Mouse (Mus musculus): Measurements from ENCODE around the gene Calca. TPM values are rescaled to one million over a fixed set of nuclear protein-coding genes. Genes with fewer than 3 reads are reported as not detected.

Calca gene
- polyA plus RNA-seq (2012; rRNA removed): 16.8 and 24.5 TPM in 2 replicates

DNA sequence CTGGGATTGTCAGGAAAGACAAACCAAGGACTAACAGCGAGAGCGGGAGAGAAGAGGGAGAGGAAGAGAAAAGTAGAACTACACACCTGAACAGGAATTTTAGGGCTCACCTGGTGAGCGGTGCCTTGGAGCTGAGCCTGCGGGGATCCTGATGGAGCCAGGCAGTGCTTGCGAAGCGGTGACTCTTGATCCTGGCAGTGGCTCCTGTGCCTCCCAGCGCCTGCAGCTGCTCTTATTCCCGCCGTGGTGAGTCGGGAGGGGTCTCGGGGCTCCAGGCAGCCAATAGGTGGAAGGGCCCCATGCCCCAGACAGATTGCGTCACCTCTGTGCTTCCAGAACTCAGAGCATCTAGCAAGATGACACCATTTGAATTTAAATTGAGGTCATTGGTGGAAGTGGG is at the start of gene Calca:
Gene Calca, minus strand, starts transcription at position 256 of the 400 bp plus-strand sequence.

Other genes starting within 250 kb of the Calca start
- gene Pde3b, start 221.1 kb downstream of the Calca start, polyA plus RNA-seq (2012; rRNA removed): 10.7 and 11.7 TPM in 2 replicates
- gene Cyp2r1, start 73.4 kb downstream of the Calca start, polyA plus RNA-seq (2012; rRNA removed): 0.55 and 0.59 TPM in 2 replicates
- 0.53 and 0.65 TPM in 2 replicates for gene Calcb, start 82.3 kb upstream of the Calca start, polyA plus RNA-seq (2012; rRNA removed)
- gene Insc, start 107.3 kb upstream of the Calca start, polyA plus RNA-seq (2012; rRNA removed): 1.3 and 3.4 TPM in 2 replicates